Mouse (Mus musculus): ENCODE data around the gene Rsc1a1.

- TF ChIP-seq POLR2A (IDR thresholded peaks at IDR 0.05; ENCODE audit: low read depth, low read length) (no peak), CTCF (IDR thresholded peaks at IDR 0.05; ENCODE audit: extremely low read depth, insufficient read depth, insufficient read length, insufficient replicate concordance) (no peak)
Observed at GRCm38 (mm10) chr4:141719304-141719703, 33.9 kb upstream of the Rsc1a1 start.

All from spleen, adult 2 months (tissue).